Mouse (Mus musculus) lung, embryonic 14.5 days (tissue): ENCODE measurements at regions not wholly inside any gene's neighbourhood (a gene's known extent, or its start where the extent isn't known, plus 50 kb on each side); places are given as distances from the start of the nearest gene placed in this dataset.
"Not testable (repeated sequence)": the region's sequence is repeated elsewhere in the genome, so short reads cannot be mapped to it uniquely, and the experiment has no call there.

ENCODE experiments used
- ATAC-seq: fragments of 200-750 bp; cut with Nextera tagmentation; 2 replicates; pipeline ENCODE4 v1.8.0; 2017; ENCODE audit warnings: mild to moderate bottlenecking, moderate TSS enrichment, moderate library complexity; ENCODE audit not compliant: insufficient read depth
- DNase-seq: peaks from one replicate; pipeline ENCODE4 v3.0.0-alpha.2; 2015
- H3K27ac ChIP-seq: fragments of 300-500 bp; sonication (generic); 2 replicates; pipeline ENCODE4 v1.5.1; 2014; ENCODE audit warnings: low read depth, mild to moderate bottlenecking, moderate library complexity
- H3K27me3 ChIP-seq: fragments of 300-500 bp; sonication (generic); 2 replicates; pipeline ENCODE4 v1.6.1; 2014; ENCODE audit warnings: low read length, control low read depth; ENCODE audit not compliant: insufficient read depth
- H3K36me3 ChIP-seq: fragments of 300-500 bp; sonication (generic); 2 replicates; pipeline ENCODE4 v1.6.1; 2014; ENCODE audit warnings: control low read depth; ENCODE audit not compliant: insufficient read depth
- H3K4me1 ChIP-seq: fragments of 300-500 bp; sonication (generic); 2 replicates; pipeline ENCODE4 v1.6.1; 2014; ENCODE audit warnings: antibody characterized with exemption, control low read depth; ENCODE audit not compliant: insufficient read depth
- H3K4me2 ChIP-seq: fragments of 300-500 bp; sonication (generic); 2 replicates; pipeline ENCODE4 v1.6.1; 2014; ENCODE audit warnings: mild to moderate bottlenecking
- H3K4me3 ChIP-seq: fragments of 300-500 bp; sonication (generic); 2 replicates; pipeline ENCODE4 v1.5.1; 2014; ENCODE audit warnings: low read depth, low read length
- H3K9ac ChIP-seq: fragments of 300-500 bp; sonication (generic); 2 replicates; pipeline ENCODE4 v1.6.1; 2014
- H3K9me3 ChIP-seq: fragments of 300-500 bp; sonication (generic); 2 replicates; pipeline ENCODE4 v1.6.1; 2016; ENCODE audit warnings: low read depth, low read length, control low read depth
- WGBS: fragments of 180-500 bp; shearing (Covaris S2); extraction: QIAGEN DNeasy Blood & Tissue Kit; methylation state at CpG from one replicate; pipeline ENCODE4 v1.1.7; 2014; 5-methylcytosine and 5-hydroxymethylcytosine counted together

DNA sequence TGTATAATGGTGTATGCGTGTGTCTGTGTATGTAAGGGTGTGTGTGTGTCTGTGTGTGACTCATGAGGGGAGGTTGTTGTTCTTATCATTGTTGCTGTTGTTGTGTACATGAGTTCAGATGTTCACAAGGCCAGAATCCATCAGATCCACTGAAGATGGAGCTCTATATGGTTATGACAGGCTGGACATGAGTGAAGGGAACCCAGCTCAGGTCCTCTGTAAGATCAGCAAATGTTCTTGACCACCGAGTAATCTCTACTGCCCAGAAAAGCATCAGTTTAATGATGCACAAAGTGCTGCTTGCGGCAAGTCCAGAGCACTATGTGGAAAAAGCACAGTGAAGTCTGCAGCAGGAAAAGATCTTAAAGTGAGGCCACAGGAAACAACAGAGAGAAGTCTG lies 77.5 kb downstream of the Gm15319 start:
- H3K4me2 ChIP-seq, H3K9ac ChIP-seq, H3K27ac ChIP-seq, DNase-seq, H3K4me1 ChIP-seq, H3K4me3 ChIP-seq, ATAC-seq, H3K36me3 ChIP-seq, H3K9me3 ChIP-seq, H3K27me3 ChIP-seq: not testable (repeated sequence)
- WGBS: 89% methylated on average over 2 of the region's 3 CpGs

GRCm38 (mm10) chr8:20284856-20285255 lies 78.2 kb downstream of the Gm15319 start:
- not testable (repeated sequence) for H3K9ac ChIP-seq, H3K36me3 ChIP-seq, H3K4me1 ChIP-seq, H3K9me3 ChIP-seq, H3K4me3 ChIP-seq, H3K4me2 ChIP-seq, ATAC-seq, DNase-seq, H3K27ac ChIP-seq, H3K27me3 ChIP-seq
- 87% methylated on average over 3 of the region's 6 CpGs for WGBS

DNA sequence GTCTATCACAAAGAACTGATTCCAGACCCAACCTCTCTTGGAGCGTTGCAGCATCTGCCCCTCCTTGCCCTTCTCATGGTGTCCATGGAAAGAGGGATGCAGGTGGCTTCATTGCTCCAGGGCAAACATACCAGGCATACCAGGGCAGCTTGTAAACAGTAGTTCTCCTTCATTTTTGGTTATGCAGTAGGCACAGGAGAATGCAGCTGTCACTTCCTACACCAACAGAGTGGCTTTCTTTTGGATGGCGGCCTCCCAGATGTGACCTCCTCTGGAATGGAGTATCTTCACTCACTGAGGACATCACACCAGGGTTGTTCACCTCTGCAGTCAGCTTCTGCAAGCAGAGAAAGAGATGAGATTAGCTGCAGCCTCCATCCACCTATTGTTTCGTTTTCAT lies 79.9 kb downstream of the Gm15319 start:
- not testable (repeated sequence) for H3K9ac ChIP-seq, H3K4me2 ChIP-seq, H3K36me3 ChIP-seq, H3K4me1 ChIP-seq, DNase-seq, H3K4me3 ChIP-seq, H3K27ac ChIP-seq, ATAC-seq, H3K27me3 ChIP-seq, H3K9me3 ChIP-seq
- no CpG with 5 or more reads among the region's 3 CpGs for WGBS

DNA sequence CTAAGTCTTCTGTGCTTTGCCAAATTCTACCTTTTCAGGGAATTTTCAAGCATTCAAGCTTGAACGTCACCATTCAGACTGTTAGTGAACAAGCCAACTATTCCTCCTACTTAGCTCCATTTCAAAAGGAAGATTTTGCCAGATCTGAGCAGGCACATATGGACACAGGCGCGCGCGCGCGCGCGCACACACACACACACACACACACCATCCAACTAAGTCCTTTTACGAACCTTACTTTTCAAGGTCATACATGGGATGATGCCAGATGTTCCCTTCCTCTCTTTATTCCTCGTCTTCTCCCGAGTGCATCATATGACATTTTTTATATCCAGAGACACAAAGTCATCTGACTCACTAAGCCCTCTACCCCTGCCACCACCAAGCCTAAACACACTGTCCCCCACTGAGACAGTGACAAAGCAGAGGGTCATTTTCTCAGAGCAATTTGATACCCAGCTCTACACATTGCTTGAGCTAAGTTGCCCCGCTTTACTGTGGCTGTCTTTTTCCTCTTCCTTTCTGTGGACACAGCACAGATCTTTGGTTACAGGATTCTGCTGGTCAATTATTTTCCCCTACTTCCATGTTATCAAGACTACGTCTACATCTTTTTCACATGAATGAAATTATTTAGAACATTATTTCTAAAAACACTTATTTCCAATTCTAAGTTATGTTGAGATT lies 81.7 kb downstream of the Gm15319 start:
- WGBS: 91% methylated on average over 14 of the region's 14 CpGs
- not testable (repeated sequence) for H3K27ac ChIP-seq, ATAC-seq

DNA sequence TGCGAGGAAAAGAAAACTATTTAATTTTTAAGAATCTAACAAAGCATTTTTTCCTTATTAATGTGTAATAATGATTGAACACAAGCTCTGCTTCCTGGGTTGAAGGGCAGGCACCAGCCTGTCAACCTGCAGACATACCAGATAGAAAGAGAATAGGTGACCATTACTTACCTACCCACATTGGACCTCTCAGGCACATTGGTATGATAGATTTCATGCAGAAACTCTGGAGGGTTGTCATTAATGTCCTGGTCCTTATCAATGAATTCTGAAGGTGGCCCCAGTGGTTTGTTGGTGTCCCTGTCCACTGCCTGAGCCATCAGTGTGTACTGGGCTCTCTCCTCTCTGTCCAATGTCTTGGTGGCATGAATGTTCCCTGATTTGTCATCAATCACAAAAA lies 85.3 kb downstream of the Gm15319 start:
- not testable (repeated sequence) for H3K4me2 ChIP-seq, H3K4me3 ChIP-seq, H3K4me1 ChIP-seq, H3K9me3 ChIP-seq, H3K36me3 ChIP-seq, DNase-seq, ATAC-seq, H3K27me3 ChIP-seq, H3K9ac ChIP-seq, H3K27ac ChIP-seq
- WGBS: 80% methylated on average over 1 of the region's 1 CpGs

More for the DNA sequence above, 81.7 kb downstream of the Gm15319 start:
- not testable (repeated sequence) for H3K36me3 ChIP-seq, H3K9ac ChIP-seq, H3K4me1 ChIP-seq, DNase-seq, H3K4me3 ChIP-seq, H3K4me2 ChIP-seq, H3K9me3 ChIP-seq, H3K27me3 ChIP-seq

- not testable (repeated sequence) for H3K4me2 ChIP-seq, H3K4me1 ChIP-seq, H3K9ac ChIP-seq, H3K36me3 ChIP-seq, H3K27me3 ChIP-seq, H3K9me3 ChIP-seq, ATAC-seq, H3K4me3 ChIP-seq, DNase-seq, H3K27ac ChIP-seq
- 87% methylated on average over 1 of the region's 1 CpGs for WGBS
Observed at GRCm38 (mm10) chr8:20276661-20277060, 86.3 kb downstream of the Gm15319 start.

DNA sequence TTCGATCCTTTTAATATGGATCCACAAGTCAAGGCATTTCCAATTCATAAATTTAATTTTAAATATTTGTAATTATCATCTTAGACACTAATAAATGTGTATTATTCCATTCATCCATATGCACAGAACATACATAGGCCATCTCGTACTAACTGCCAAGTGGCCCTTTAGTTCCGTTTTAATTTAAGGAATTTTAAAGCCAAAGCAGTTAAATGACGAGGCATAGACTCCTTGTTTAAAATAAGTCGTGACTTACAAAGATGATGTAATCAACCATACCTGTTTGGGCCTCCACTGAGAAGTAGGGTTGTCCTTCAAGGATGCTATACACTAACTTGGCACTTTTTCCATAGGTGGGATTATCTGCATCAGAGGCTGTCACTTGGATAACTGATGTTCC lies 89.2 kb downstream of the Gm15319 start:
- WGBS: 79% methylated on average over 4 of the region's 5 CpGs
- not testable (repeated sequence) for H3K27ac ChIP-seq, H3K4me2 ChIP-seq, ATAC-seq, H3K36me3 ChIP-seq, H3K27me3 ChIP-seq, H3K9ac ChIP-seq, H3K4me3 ChIP-seq, DNase-seq, H3K4me1 ChIP-seq, H3K9me3 ChIP-seq

DNA sequence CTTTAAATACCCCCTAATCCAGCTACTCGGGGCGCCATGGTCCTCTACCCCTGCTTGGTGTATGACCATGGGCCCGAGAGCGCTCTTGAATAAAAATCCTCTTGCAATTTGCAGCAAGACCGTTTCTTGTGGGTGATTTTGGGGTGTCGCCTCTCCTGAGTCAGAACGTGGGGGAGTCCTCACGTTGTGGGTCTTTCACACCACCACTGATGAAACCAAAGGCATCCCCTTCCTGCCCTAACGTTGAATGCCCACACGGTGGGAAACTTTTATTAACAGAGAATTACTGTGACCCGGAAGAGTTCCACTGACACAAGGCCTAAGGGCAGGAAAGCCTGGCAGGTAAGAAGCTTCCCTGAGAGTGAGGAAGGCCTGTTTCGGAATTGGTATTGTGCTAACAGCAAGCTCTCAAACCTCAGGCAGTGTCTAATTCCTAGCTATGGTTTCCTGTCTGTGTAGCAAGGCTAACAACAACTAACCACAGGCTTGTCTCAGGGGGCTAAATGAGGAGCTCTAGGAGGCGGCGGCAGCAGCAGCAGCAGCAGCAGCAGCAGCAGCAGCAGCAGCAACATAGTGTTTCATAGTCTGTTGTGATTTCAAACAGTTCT lies 95.4 kb downstream of the Gm15319 start:
- not testable (repeated sequence) for H3K36me3 ChIP-seq, H3K27me3 ChIP-seq, H3K4me3 ChIP-seq, H3K4me1 ChIP-seq, H3K9me3 ChIP-seq, DNase-seq, H3K9ac ChIP-seq, H3K4me2 ChIP-seq, H3K27ac ChIP-seq, ATAC-seq
- WGBS: 89% methylated on average over 9 of the region's 14 CpGs

DNA sequence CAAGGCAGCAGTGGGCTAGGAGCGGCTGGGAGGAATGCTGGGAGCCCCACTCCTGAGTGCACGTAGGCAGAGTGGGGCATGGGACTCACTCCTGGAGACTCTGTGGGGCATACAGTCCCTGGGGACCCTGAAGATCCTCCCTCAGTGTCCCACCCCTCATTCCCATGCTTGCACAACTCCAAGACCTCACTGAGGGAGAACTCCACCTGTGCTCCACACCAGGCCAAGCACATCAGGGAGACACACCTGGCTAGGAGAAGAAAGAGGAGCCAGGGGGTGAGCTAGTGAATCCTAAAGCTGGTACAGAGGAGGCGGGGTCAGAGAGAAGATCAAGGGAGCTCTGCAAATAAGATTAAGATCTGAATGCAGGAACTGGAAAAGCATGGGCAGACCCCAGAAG lies 96.2 kb downstream of the Gm15319 start:
- ATAC-seq: not testable (repeated sequence)
- 85% methylated on average over 3 of the region's 3 CpGs for WGBS

DNA sequence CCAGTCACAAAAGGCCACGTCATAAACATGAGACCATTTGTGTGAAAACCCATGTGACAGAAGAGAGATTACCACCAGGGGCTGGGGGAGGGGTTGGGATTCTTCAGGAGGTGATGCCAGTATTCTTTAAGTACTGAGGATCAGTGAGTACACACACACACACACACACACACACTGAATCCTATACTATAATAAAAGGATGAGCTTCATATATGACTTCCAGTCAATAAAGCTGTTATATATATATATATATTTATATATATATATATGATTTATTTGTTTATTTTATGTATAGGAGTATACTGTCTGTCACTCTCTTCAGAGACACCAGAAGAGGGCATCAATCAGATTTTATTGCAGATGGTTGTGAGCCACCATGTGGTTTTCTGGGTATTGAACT lies 98.4 kb downstream of the Gm15319 start:
- not testable (repeated sequence) for H3K9me3 ChIP-seq, ATAC-seq, H3K4me1 ChIP-seq, H3K27ac ChIP-seq, H3K9ac ChIP-seq, H3K4me2 ChIP-seq, H3K27me3 ChIP-seq, DNase-seq, H3K4me3 ChIP-seq, H3K36me3 ChIP-seq
- 71% methylated on average over 1 of the region's 1 CpGs for WGBS

More for the DNA sequence above, 96.2 kb downstream of the Gm15319 start:
- H3K9ac ChIP-seq, H3K4me1 ChIP-seq, H3K9me3 ChIP-seq, DNase-seq, H3K36me3 ChIP-seq, H3K27ac ChIP-seq, H3K27me3 ChIP-seq, H3K4me2 ChIP-seq, H3K4me3 ChIP-seq: not testable (repeated sequence)

DNA sequence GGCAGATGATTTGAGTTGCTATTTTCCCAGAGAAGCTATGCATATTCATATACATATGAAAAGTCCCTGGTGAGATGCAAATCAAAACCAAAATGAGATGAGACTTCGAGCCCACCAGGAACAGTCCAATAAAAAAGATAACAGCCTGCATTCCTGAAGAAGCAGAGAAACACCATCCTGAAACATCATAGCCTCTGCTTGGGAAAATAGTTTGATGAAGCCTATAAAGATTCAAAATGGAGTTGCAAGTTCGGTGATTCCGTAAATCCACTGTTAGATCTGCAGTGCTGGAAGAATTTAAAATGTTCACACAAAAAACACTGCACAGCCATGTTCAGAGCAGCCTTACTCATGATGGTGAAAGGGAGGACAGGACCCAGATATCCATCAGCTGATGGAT lies 98.9 kb downstream of the Gm15319 start:
- not testable (repeated sequence) for H3K36me3 ChIP-seq, H3K4me3 ChIP-seq, ATAC-seq, H3K27ac ChIP-seq, H3K9ac ChIP-seq, H3K4me2 ChIP-seq, H3K9me3 ChIP-seq, H3K27me3 ChIP-seq, H3K4me1 ChIP-seq, DNase-seq
- 92% methylated on average over 3 of the region's 3 CpGs for WGBS
